Mouse (Mus musculus): ENCODE data around the gene Adamts8. TPM values are rescaled to one million over a fixed set of nuclear protein-coding genes. Genes with fewer than 3 reads are reported as not detected.

Adamts8 gene
- polyA plus RNA-seq, 1 experiment from 2014 or later: 1.7 TPM

- Histone ChIP-seq H3K4me1 (no peaks in the 10 kb centered on the region), H3K27ac (no peak overlapping the region), H3K36me3 (replicated peaks) (no peaks in the 10 kb centered on the region), H3K9me3 (no peaks in the 10 kb centered on the region), H3K4me3 (no peak overlapping the region), H3K27me3 (replicated peaks) (no peaks in the 10 kb centered on the region), H3K4me2 (no peak overlapping the region), H3K9ac (no peak overlapping the region)
- WGBS: 80% methylated on average over 2 of the region's 2 CpGs
- no peak for ATAC-seq (replicated peaks)
These were observed 67.0 kb downstream of the Adamts8 start for GRCm38 (mm10) chr9:31009334-31009733.

GRCm38 (mm10) chr9:31010040-31010439 lies 67.7 kb downstream of the Adamts8 start:
- no peak for ATAC-seq (replicated peaks)
- H3K27ac ChIP-seq: no peak overlapping the region
- H3K9me3 ChIP-seq: no peaks in the 10 kb centered on the region
- no peaks in the 10 kb centered on the region for H3K36me3 ChIP-seq (replicated peaks)
- no peaks in the 10 kb centered on the region for H3K4me1 ChIP-seq
- WGBS: 84% methylated on average over 3 of the region's 3 CpGs
- H3K27me3 ChIP-seq (replicated peaks): no peaks in the 10 kb centered on the region
- no peak overlapping the region for H3K4me2 ChIP-seq
- no peak overlapping the region for H3K9ac ChIP-seq
- H3K4me3 ChIP-seq: no peak overlapping the region

GRCm38 (mm10) chr9:31010749-31011148 lies 68.4 kb downstream of the Adamts8 start:
- ATAC-seq (replicated peaks): no peak
- H3K36me3 ChIP-seq (replicated peaks): no peaks in the 10 kb centered on the region
- no peak overlapping the region for H3K4me3 ChIP-seq
- H3K4me2 ChIP-seq: no peak overlapping the region
- no peak overlapping the region for H3K27ac ChIP-seq
- no peak overlapping the region for H3K9ac ChIP-seq
- H3K27me3 ChIP-seq (replicated peaks): no peaks in the 10 kb centered on the region
- 81% methylated on average over 3 of the region's 3 CpGs for WGBS
- H3K4me1 ChIP-seq: no peaks in the 10 kb centered on the region
- no peaks in the 10 kb centered on the region for H3K9me3 ChIP-seq

- no peak for ATAC-seq (replicated peaks)
- Histone ChIP-seq H3K9ac (no peak overlapping the region), H3K4me3 (no peak overlapping the region), H3K27me3 (replicated peaks) (no peaks in the 10 kb centered on the region), H3K4me2 (no peak overlapping the region), H3K27ac (no peak overlapping the region), H3K4me1 (no peaks in the 10 kb centered on the region), H3K36me3 (replicated peaks) (no peaks in the 10 kb centered on the region), H3K9me3 (no peaks in the 10 kb centered on the region)
- WGBS: 55% methylated on average over 1 of the region's 1 CpGs
These were observed 69.2 kb downstream of the Adamts8 start for GRCm38 (mm10) chr9:31011533-31011932.

GRCm38 (mm10) chr9:31012674-31013073 lies 70.3 kb downstream of the Adamts8 start:
- no peak overlapping the region for H3K27ac ChIP-seq
- ATAC-seq (replicated peaks): no peak
- H3K9me3 ChIP-seq: no peaks in the 10 kb centered on the region
- no peaks in the 10 kb centered on the region for H3K27me3 ChIP-seq (replicated peaks)
- no peak overlapping the region for H3K4me3 ChIP-seq
- H3K4me1 ChIP-seq: no peaks in the 10 kb centered on the region
- no peak overlapping the region for H3K9ac ChIP-seq
- WGBS: 90% methylated on average over 4 of the region's 4 CpGs
- no peaks in the 10 kb centered on the region for H3K36me3 ChIP-seq (replicated peaks)
- H3K4me2 ChIP-seq: no peak overlapping the region

- Histone ChIP-seq H3K36me3 (replicated peaks) (no peaks in the 10 kb centered on the region), H3K27me3 (replicated peaks) (no peaks in the 10 kb centered on the region), H3K4me1 (no peaks in the 10 kb centered on the region), H3K9ac (no peak overlapping the region), H3K27ac (no peak overlapping the region), H3K4me2 (no peak overlapping the region), H3K4me3 (no peak overlapping the region), H3K9me3 (no peaks in the 10 kb centered on the region)
- WGBS: 87% methylated on average over 4 of the region's 4 CpGs
- no peak for ATAC-seq (replicated peaks)
These were observed 71.1 kb downstream of the Adamts8 start for GRCm38 (mm10) chr9:31013415-31013814.

Other genes with a start within 250 kb of the Adamts8 start
- 6.4 and 7.3 TPM in 2 replicates for gene Adamts15, start 20.1 kb upstream of the Adamts8 start, polyA plus RNA-seq (2015; fragmentation: Nextera tagmentation; extraction: Ambion mirVana)
- gene Zbtb44, start 88.1 kb downstream of the Adamts8 start, polyA plus RNA-seq (2015; fragmentation: Nextera tagmentation; extraction: Ambion mirVana): 5.0 and 5.4 TPM in 2 replicates
- gene St14, start 189.3 kb downstream of the Adamts8 start, polyA plus RNA-seq (2015; fragmentation: Nextera tagmentation; extraction: Ambion mirVana): 0.89 and 1.1 TPM in 2 replicates